Mouse (Mus musculus) cerebellum, adult 2 months (tissue): ENCODE results near the gene Rrm1. TPM values are rescaled to one million over a fixed set of nuclear protein-coding genes. Genes with fewer than 3 reads are reported as not detected.
"Not testable (repeated sequence)": the region's sequence is repeated elsewhere in the genome, so short reads cannot be mapped to it uniquely, and the experiment has no call there.

ENCODE experiments used
- DNase-seq, 2 experiments: peaks; one replicate each; pipeline ENCODE4 v3.0.0; 2021
- H3K27ac ChIP-seq: fragments of 200-500 bp; 2 replicates; pipeline ENCODE4 v1.5.1; 2012; ENCODE audit warnings: low read length, control low read depth, inconsistent platforms; ENCODE audit not compliant: insufficient read depth
- H3K27me3 ChIP-seq: fragments of 200-500 bp; 2 replicates; pipeline ENCODE4 v1.6.1; 2012; ENCODE audit warnings: inconsistent platforms, mild to moderate bottlenecking, low read length, moderate library complexity; ENCODE audit not compliant: control insufficient read depth, insufficient read depth
- H3K4me1 ChIP-seq: fragments of 200-500 bp; 2 replicates; pipeline ENCODE4 v1.6.1; 2011; ENCODE audit warnings: low read length; ENCODE audit not compliant: control insufficient read depth, insufficient read depth
- H3K4me3 ChIP-seq: fragments of 200-500 bp; replicated peaks from 2 replicates; pipeline ENCODE3; 2011; ENCODE audit warnings: mild to moderate bottlenecking, low read depth, low read length, control low read depth; ENCODE audit not compliant: insufficient read depth
- CTCF ChIP-seq: fragments of 200-500 bp; IDR thresholded peaks from 2 replicates; pipeline ENCODE4 v1.5.1; 2011; ENCODE audit warnings: low read depth, mild to moderate bottlenecking, control low read depth, low read length, moderate library complexity, borderline replicate concordance; ENCODE audit not compliant: insufficient read depth
- POLR2A ChIP-seq: fragments of 200-500 bp; IDR thresholded peaks from 2 replicates; pipeline ENCODE4 v1.6.1; 2011; ENCODE audit warnings: low read length, control low read depth, borderline replicate concordance; ENCODE audit not compliant: insufficient read depth
- WGBS: fragments of 180-500 bp; shearing (Covaris S2); methylation state at CpG from one replicate; pipeline ENCODE4 v1.1.7; 2018; 5-methylcytosine and 5-hydroxymethylcytosine counted together
- polyA plus RNA-seq: library from polyadenylated mRNA; depleted of rRNA; stranded (reverse); fragments of >200 nt; gene quantifications from 2 replicates; pipeline ENCODE4 v1.2.3, GENCODE M21; 2012

Rrm1 gene
- polyA plus RNA-seq, 1 experiment = 20.0 TPM

GRCm38 (mm10) chr7:102479368-102480078, 38.0 kb downstream of the Rrm1 start:
- H3K4me1 ChIP-seq = no peaks in the 10 kb centered on the region
- DNase-seq = no peak
- 46% methylated on average over 5 of the region's 5 CpGs for WGBS
- H3K27me3 ChIP-seq = no peaks in the 10 kb centered on the region
- H3K27ac ChIP-seq = no peak overlapping the region
- TF ChIP-seq CTCF (no peak), POLR2A (no peak)
- H3K4me3 ChIP-seq = no peak overlapping the region

- WGBS = 90% methylated on average over 4 of the region's 4 CpGs
- no peak overlapping the region for H3K27ac ChIP-seq
- TF ChIP-seq CTCF (no peak), POLR2A (no peak)
Measured at GRCm38 (mm10) chr7:102480821-102481220, 39.3 kb downstream of the Rrm1 start.

GRCm38 (mm10) chr7:102481579-102481978, 40.1 kb downstream of the Rrm1 start, which contains the start of gene Olfr543:
Gene Olfr543, minus strand, starts transcription at chr7:102481679.
- no peak within 1 kb of the TSS for H3K4me3 ChIP-seq
- H3K4me1 ChIP-seq = no peaks in the 10 kb centered on the region
- DNase-seq = no peak
- H3K27me3 ChIP-seq = no peaks in the 10 kb centered on the region
- H3K27ac ChIP-seq = no peak within 1 kb of the TSS
- WGBS = 98% methylated on average over 4 of the region's 4 CpGs
- TF ChIP-seq CTCF = no peak
- TF ChIP-seq POLR2A = no peak

More at GRCm38 (mm10) chr7:102480821-102481220, 39.3 kb downstream of the Rrm1 start:
- DNase-seq = no peak
- H3K27me3 ChIP-seq = no peaks in the 10 kb centered on the region
- H3K4me1 ChIP-seq = no peaks in the 10 kb centered on the region
- no peak overlapping the region for H3K4me3 ChIP-seq

- no peak overlapping the region for H3K4me3 ChIP-seq
- 89% methylated on average over 2 of the region's 2 CpGs for WGBS
- no peaks in the 10 kb centered on the region for H3K4me1 ChIP-seq
- no peak for DNase-seq
- H3K27ac ChIP-seq = no peak overlapping the region
- no peaks in the 10 kb centered on the region for H3K27me3 ChIP-seq
- no peak for TF ChIP-seq POLR2A
- no peak for TF ChIP-seq CTCF
Measured at GRCm38 (mm10) chr7:102483665-102484064, 42.2 kb downstream of the Rrm1 start.

- H3K27me3 ChIP-seq, H3K4me3 ChIP-seq, DNase-seq, H3K4me1 ChIP-seq, H3K27ac ChIP-seq: not testable (repeated sequence)
- WGBS = 67% methylated on average over 8 of the region's 8 CpGs
Measured at GRCm38 (mm10) chr7:102484766-102485165, 43.3 kb downstream of the Rrm1 start.

- Histone ChIP-seq H3K27me3 (no peaks in the 10 kb centered on the region), H3K4me3 (no peak overlapping the region), H3K27ac (no peak overlapping the region), H3K4me1 (no peaks in the 10 kb centered on the region)
- 91% methylated on average over 1 of the region's 1 CpGs for WGBS
- DNase-seq = no peak
- TF ChIP-seq CTCF (no peak), POLR2A (no peak)
Measured at GRCm38 (mm10) chr7:102486105-102486504, 44.6 kb downstream of the Rrm1 start.

GRCm38 (mm10) chr7:102488161-102488560, 46.7 kb downstream of the Rrm1 start, which contains the start of gene Olfr544:
Gene Olfr544, minus strand, starts transcription at chr7:102488313.
- TF ChIP-seq CTCF = no peak
- TF ChIP-seq POLR2A = no peak
- Histone ChIP-seq H3K27me3 (no peaks in the 10 kb centered on the region), H3K4me1 (no peaks in the 10 kb centered on the region), H3K27ac (no peak within 1 kb of the TSS), H3K4me3 (no peak within 1 kb of the TSS)
- WGBS = 4% methylated on average over 1 of the region's 1 CpGs
- no peak for DNase-seq

- not testable (repeated sequence) for H3K4me3 ChIP-seq, H3K27me3 ChIP-seq, DNase-seq, H3K4me1 ChIP-seq, H3K27ac ChIP-seq
- WGBS = 55% methylated on average over 7 of the region's 7 CpGs
Measured at GRCm38 (mm10) chr7:102494416-102494815, 52.9 kb downstream of the Rrm1 start.
